In genomic region chr13:55529198-55529915, GRCm38 (mm10) we compare ENCODE assay signal across 12 mouse cellular contexts. TPM values are rescaled to one million over a fixed set of nuclear protein-coding genes. Genes with fewer than 3 reads are reported as not detected.
DNase-seq lines count a peak whose midpoint lies in the region; ATAC-seq and TF ChIP-seq lines count a peak whose summit lies in the region.
"Had no signal": no experiment of that assay in that cellular context is flagged by ENCODE, and none has a peak within 500 bp of the region (broad histone marks: within the 10 kb centered on the region; RNA-seq: fewer than 3 reads in every experiment).

TSS of gene Dok3 (minus strand) at chr13:55529296.

- TF ChIP-seq CTCF in liver, adult 2 months (IDR thresholded peaks at IDR 0.05; ENCODE audit: low read depth, low read length), result no peak

- H3K27ac ChIP-seq in liver, adult 2 months (replicated peaks; ENCODE audit: insufficient read depth, low read depth, low read length), result 0 out of 2 replicates have a peak within 1 kb of the TSS, but pooled peaks have one; percentile 14
- peak within 1 kb of the TSS; percentile 42; the same call in 1 of the 2 replicates for H3K27ac ChIP-seq in liver, embryonic 11.5 days (ENCODE audit: low read depth, low read length)
- H3K27ac ChIP-seq: lung, embryonic 15.5 days; neural tube, embryonic 12.5 days had no signal

- no peak for TF ChIP-seq POLR2A in liver, adult 2 months (IDR thresholded peaks at IDR 0.05; ENCODE audit: extremely low read depth, insufficient read depth, low read length)

- H3K9ac ChIP-seq in liver, adult 2 months (ENCODE audit: low read depth, low read length), result no peak within 1 kb of the TSS
- H3K9ac ChIP-seq in liver, embryonic 11.5 days (ENCODE audit: low read depth, low read length), result no peak within 1 kb of the TSS; the same call in 1 of the 2 replicates
- H3K9ac ChIP-seq: heart, embryonic 12.5 days; lung, embryonic 15.5 days; neural tube, embryonic 12.5 days had no signal

- no peak for DNase-seq in frontal cortex, adult 2 months (ENCODE audit: extremely low spot score in 1 of 2, low spot score in 1 of 2)
- no peak for DNase-seq in frontal cortex, postnatal 36 days (ENCODE audit: low spot score in 2 of 2)
- peak; percentile 67 for DNase-seq in liver, adult 2 months (ENCODE audit: extremely low read depth, low read depth, low spot score)
- DNase-seq in liver, result no peak
- DNase-seq in liver, embryonic 11.5 days (ENCODE audit: low spot score), result no peak
- peak; percentile 46 to 65 for DNase-seq in spleen, postnatal 14 days (ENCODE audit: low spot score in 2 of 2)
- DNase-seq in ovary, adult 18-20 months (ENCODE audit: low spot score), result no peak
- no peak for DNase-seq in gastrocnemius, postnatal 10 days
- DNase-seq: cerebellum, postnatal 36 days had no signal

- 22% methylated on average over 8 of the region's 8 CpGs for WGBS in liver, adult 2 months
- WGBS in liver, embryonic 11.5 days, result 66% methylated on average over 8 of the region's 8 CpGs

- H3K27me3 ChIP-seq in liver, adult 2 months (ENCODE audit: control insufficient read depth, insufficient read depth, low read length), result no peaks in the 10 kb centered on the region
- H3K27me3 ChIP-seq in liver, embryonic 11.5 days (replicated peaks; ENCODE audit: control insufficient read depth, insufficient read depth, low read length), result no peaks in the 10 kb centered on the region
- H3K27me3 ChIP-seq: lung, embryonic 15.5 days; neural tube, embryonic 12.5 days had no signal

- no peaks in the 10 kb centered on the region for H3K9me3 ChIP-seq in liver, embryonic 11.5 days (ENCODE audit: control insufficient read depth, low read length)
- H3K9me3 ChIP-seq: heart, embryonic 12.5 days; lung, embryonic 15.5 days; neural tube, embryonic 12.5 days had no signal

- H3K4me3 ChIP-seq in liver, adult 2 months (ENCODE audit: insufficient read depth, low read depth, low read length), result peak within 1 kb of the TSS; percentile 52
- H3K4me3 ChIP-seq in liver, embryonic 11.5 days (ENCODE audit: low read depth, low read length), result no peak within 1 kb of the TSS; the same call in 1 of the 2 replicates
- H3K4me3 ChIP-seq: heart, embryonic 12.5 days; lung, embryonic 15.5 days; neural tube, embryonic 12.5 days had no signal

- H3K79me2 ChIP-seq in liver, adult 2 months (ENCODE audit: control insufficient read depth, insufficient read depth, low read length), result no peaks in the 10 kb centered on the region

- H3K4me2 ChIP-seq in liver, embryonic 11.5 days, result peak within 1 kb of the TSS; percentile 36
- H3K4me2 ChIP-seq: heart, embryonic 12.5 days; lung, embryonic 15.5 days; neural tube, embryonic 12.5 days had no signal

- H3K4me1 ChIP-seq in liver, adult 2 months (ENCODE audit: control insufficient read depth, insufficient read depth, low read length), result peaks cover 8% of the 10 kb centered on the region
- peaks cover 27% of the 10 kb centered on the region for H3K4me1 ChIP-seq in liver, embryonic 11.5 days (replicated peaks; ENCODE audit: control insufficient read depth, insufficient read depth, low read length)
- H3K4me1 ChIP-seq: heart, embryonic 12.5 days; lung, embryonic 15.5 days; neural tube, embryonic 12.5 days had no signal

- no peaks in the 10 kb centered on the region; the same call in 1 of the 2 replicates for H3K36me3 ChIP-seq in liver, adult 2 months (ENCODE audit: control insufficient read depth, insufficient read depth, low read length)
- peaks cover 37% of the 10 kb centered on the region for H3K36me3 ChIP-seq in liver, embryonic 11.5 days (ENCODE audit: control insufficient read depth, insufficient read depth, low read length)

- no peak for ATAC-seq in liver, embryonic 11.5 days (replicated peaks; ENCODE audit: low FRiP score)

RNA-seq across cellular contexts. Expression of gene Dok3, which starts in this region (rescaled TPM):
- 14.7 and 19.6 TPM in 2 replicates for polyA plus RNA-seq in frontal cortex, adult 2 months (2012; rRNA removed)
- total RNA-seq in liver, adult 2 months (2014; rRNA removed), result 0.46 and 0.94 TPM in 2 replicates
- polyA plus RNA-seq in liver, adult 2 months (2012; rRNA removed), result 2.5 and 5.2 TPM in 2 replicates
- polyA plus RNA-seq in liver, embryonic 11.5 days (2014; fragmentation: Nextera tagmentation; extraction: Ambion mirVana), result 4.3 and 6.0 TPM in 2 replicates
- 1 to 10 TPM; 2.0 to 4.0 TPM for total RNA-seq in gastrocnemius, postnatal 10 days (2021)

Comparison
In these comparisons a context has a peak if more than half of its experiments do, and no peak if none do; other contexts are left out.
1. DNase-seq: peak in liver, adult 2 months (single experiment) and spleen, postnatal 14 days (2 of 2); none in frontal cortex, adult 2 months (0 of 2), frontal cortex, postnatal 36 days (0 of 2), liver (single experiment), liver, embryonic 11.5 days (single experiment), ovary, adult 18-20 months (single experiment) and gastrocnemius, postnatal 10 days (single experiment).